Mouse (Mus musculus) lung, postnatal 25 days (tissue): ENCODE results near the gene Heca.
"Not testable (repeated sequence)": the region's sequence is repeated elsewhere in the genome, so short reads cannot be mapped to it uniquely, and the experiment has no call there.

Source experiments
- DNase-seq: peaks from one replicate; pipeline ENCODE4 v3.0.0; 2022; ENCODE audit warnings: low spot score

The Heca gene

DNA sequence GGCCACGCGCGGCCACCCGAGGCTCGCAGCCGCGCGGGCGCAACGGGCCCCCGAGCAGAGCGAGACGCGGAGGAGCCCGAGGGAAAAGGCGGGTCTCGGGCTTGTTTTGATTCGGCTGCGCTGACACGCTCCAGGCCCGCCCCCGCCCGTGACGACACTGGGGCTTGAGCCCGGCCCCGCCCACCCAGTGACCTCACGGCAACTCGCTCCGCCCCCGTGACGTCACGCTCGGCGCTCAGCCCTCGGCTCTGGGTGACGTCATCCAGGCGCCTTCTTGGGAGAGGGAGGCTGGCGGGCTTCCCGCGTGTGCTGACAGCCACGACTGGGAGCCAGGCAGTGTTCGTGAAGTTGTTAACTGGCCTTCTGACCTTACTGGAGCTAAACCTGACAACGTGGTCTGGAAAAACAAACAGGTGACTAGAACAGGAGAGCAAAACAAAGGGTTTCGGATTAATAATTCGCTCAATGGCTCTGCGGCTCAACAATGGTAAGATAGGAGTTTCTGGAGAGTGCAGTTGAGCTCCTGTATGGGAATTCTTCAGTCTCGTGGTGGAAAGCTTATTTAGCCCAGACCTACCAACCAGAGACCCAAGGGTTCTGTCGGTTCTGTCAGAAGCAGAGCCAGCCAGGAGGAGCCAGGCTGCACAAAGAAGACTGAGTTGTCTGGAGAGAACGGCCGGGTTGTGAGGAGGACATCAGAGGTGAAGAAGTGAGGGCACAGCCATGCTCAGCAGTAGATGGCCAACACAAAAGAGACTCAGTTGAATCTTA, at the start of gene Heca:
Heca (minus strand) TSS at position 108 of the 771 bp plus-strand sequence.
- DNase-seq = peak; percentile 87

DNA sequence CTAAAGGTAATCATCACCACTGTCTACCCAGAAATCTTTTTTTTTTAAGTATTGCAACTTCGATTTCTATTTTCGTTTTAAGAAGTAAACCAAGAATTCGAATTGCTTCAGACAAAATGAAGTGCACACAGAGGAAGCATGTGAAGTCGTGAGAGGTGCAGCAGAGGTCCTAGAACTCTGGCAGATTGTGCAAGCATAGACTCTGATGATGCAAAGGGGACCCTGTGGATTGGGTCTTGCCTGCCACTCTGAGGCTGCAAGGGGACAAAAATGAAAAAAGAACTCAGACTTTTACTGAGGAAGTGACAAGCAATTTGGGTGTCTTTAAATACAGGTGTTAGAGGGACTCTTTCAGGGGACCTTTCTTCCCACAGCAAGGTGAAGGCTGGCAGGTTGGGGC, 42.7 kb upstream of the Heca start:
- DNase-seq = no peak

DNA sequence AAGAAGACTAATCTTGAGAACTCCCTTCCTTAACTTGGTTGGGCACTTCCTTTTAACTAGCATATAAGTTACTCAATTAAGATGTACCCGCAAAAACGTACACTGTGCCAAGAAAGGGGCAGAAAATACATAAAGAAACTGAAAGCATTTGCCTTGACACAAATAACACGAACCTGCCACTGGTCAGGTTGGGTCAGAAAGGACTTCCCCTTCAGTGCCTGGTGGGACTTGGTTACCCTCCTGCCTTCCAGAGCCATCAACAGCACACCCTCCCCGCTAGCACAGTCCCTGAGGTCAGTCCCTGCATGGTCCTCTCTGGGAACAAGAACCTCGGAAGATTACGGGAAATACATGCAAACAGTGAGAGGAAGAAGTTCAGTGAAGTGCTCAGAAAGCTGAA, 41.3 kb upstream of the Heca start:
- DNase-seq = no peak

DNA sequence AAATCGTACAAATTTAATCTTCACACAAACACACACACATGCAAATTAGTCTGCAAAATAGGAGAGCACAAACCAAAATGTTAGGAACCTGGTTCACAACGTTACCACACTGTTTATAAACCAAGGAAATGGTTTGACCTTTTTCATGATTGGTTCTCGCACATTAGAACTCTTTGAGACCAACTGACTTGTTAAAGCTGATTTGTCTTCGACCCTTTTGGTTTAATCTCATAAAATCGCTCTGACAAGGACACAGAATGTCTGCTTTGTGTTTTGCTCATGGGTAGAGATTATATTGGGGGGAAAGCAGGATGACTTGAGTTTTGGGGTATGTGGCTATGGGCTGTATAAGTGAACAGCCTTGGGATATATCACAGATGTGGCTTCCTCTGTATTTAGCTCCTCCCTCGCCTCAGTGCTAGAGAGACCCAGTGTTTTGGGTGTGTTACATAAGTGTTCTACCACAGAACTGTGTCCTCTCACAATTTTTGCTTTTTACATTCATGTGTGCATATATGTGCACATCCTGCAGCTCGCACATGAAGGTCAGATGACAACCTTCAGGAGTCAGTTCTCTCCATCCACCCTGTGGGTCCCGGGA, 40.1 kb upstream of the Heca start:
- DNase-seq = peak; percentile 8

DNA sequence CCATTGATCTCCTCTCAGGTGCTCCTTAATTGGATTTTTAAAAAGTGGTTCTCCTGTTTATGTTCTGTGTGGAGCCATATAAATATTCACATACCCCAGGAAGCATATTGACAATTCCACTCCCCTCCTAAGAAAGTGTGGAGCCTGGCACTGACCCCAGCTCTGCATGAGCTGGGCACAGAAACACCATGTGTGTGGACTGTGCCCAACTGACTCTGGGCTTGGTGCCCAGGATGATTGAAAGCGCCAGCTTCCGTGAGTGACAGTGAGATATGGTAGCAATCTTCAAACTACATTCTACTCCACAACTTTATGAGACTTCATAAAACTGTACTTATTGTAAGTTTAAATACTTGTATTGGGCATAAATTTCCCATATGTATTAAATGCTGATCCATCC, 35.4 kb upstream of the Heca start:
- no peak for DNase-seq

DNA sequence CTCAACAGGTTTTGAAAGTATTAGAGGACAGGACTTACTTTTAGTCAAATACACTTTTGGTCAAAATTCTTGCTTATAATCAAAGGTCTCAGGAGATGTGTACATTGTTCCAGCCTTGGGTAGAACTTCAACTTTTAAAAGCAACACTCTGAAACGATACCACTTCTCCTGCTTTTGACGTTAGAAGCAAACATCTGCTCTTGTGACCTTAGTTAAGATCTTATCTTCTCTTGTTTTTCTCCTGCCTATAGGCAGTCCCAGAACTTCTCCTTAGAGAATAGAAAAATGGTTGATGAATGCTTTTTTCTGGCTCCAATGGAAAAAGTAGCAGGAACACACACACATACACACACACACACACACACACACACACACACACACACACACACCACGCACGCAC, 18.2 kb upstream of the Heca start:
- no peak for DNase-seq

DNA sequence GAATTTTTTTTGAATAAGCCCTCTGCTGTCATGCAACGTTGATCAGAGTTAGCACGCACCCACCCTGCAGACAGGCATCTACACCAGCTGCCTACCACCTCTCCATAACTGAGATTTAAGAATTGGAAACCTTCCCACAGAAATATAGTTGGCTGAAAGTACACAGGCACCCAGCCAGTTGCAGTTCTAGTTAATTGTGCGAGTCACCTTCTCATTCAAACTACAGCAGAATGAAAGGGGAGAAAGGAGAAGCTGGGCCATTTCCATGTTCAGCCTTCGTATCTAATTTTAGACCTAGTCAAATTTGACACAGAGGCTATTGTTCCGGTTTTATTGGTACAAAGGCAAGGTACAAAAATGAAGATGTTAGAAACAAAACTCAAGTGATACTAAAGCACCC, 2.9 kb upstream of the Heca start:
- no peak for DNase-seq

DNA sequence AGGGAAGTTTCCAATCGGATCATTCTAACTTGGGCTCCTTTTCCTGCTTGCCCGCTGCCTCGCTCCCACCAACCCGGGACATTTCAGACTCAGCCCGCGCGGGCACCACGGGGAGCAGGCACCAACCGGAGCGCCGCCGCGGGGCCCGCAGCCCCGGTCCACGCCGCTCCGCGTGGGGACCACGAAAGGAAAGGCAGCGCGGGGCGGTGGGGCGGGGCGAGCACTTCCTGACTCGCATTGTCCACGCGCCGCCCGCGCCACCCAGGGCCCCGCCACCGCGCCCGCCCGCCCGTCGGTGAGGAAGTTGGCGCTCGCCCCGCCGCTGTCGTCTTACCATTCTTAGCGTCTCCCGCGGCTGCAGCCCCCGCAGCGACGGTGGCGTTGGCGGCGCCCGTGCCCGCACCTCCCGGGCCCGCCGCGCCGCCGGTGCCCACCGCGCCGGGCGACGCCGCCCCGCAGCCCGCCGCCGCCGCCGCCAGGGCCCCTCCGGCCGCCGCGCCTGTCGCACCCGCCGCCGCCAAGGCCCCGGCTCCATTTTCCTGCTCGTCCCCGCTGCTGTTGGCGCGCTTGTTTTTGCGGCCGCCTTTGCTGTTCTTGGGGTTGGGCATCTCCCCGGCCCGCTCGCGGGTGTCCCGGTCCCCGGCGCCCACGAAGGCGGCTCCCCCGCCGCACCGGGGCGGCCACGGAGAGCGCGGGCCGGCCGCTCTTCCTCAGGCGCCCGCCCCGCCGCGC, 526 bp downstream of the Heca start:
- DNase-seq = peak; percentile 72

DNA sequence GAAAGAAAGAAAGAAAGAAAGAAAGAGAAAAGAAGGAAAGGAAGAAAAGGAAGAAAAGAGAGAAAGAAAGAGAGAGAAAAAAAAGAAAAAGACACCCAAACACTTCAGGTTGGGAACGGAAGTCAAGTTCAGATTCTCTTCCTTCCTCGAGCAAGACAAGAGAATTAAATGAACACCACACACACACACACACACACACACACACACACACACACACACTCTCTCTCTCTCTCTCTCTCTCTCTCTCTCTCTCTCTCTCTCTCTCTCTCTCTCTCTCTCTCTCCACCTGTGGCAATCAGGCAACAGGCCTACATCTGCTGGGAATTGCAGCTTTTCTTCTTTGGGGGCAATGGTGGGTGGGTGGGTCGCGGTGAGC, 1.1 kb downstream of the Heca start:
- DNase-seq = not testable (repeated sequence)

DNA sequence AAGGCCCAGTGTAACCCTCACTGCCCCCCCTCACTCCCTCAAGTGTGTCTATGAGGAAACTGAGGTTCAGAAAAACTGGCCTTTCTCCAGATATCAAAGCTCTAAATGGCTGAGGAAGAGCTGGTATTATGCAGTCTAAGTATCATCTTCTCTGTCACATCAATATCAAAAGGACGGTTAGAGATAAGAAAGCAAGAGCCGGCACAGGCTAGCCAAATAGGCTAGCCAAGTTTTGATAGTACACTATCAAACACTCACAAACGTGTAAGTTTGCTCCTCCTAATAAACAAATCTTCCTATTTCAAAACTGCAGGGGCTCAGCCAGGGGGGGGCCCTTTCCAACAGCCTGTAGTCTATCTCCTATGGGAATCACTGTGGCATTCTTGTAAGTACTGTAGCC, 1.8 kb downstream of the Heca start:
- no peak for DNase-seq

DNA sequence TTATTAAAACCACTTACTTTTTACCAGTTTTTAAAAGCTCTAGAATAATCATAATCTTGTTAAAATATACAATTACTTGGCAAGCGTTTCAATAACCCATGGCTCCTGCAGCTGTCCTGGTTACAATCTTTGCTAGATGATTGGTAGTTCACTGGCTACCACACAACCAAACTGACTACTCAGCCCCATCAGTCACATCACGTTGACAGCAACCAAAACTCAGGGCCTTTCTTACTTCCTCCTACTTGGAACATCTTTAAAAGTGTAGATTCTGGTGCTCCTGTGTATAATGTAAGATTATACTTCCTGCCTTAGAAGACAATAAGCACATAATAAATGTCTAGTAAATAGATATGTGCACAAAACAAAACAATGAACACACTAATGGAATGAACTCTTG, 14.2 kb downstream of the Heca start:
- DNase-seq = no peak

DNA sequence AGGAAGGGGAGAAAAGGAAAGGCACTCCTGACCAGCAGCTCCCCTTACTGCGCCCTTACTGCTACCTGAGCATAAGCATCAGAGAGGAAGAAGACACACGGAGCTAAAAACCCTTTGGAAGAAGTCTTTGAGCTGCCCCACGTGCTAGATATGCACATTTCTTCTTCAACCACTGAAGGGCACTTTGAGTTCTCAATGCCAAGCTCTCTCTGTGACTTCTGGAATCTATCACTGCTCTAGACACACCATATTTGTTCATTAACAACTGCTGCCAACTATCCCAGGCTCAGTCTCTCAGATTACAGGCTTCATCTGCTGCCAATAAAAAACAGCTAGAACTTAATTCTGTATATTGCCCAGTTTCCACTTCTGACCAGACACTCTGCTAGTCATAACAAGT, 15.7 kb downstream of the Heca start:
- DNase-seq = peak; percentile 23

DNA sequence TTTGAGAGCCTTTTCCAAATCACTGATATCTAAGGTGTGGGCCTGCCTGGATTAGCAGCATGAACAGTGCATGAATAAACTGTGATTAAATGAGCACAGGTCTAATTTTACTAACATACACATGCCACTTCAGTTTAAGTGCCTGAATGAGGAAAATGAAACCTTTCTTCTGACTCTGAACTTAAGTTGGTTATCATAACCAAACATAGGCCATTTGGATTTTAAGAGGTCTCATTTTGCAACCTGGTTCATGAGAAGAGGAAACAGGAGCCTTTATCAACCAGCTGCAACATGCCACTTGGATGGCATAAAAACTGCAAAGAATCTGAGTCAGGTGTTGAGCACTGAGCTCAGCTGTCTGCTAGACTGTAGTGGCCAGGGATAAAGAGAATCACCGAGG, 16.7 kb downstream of the Heca start:
- DNase-seq = peak; percentile 25

DNA sequence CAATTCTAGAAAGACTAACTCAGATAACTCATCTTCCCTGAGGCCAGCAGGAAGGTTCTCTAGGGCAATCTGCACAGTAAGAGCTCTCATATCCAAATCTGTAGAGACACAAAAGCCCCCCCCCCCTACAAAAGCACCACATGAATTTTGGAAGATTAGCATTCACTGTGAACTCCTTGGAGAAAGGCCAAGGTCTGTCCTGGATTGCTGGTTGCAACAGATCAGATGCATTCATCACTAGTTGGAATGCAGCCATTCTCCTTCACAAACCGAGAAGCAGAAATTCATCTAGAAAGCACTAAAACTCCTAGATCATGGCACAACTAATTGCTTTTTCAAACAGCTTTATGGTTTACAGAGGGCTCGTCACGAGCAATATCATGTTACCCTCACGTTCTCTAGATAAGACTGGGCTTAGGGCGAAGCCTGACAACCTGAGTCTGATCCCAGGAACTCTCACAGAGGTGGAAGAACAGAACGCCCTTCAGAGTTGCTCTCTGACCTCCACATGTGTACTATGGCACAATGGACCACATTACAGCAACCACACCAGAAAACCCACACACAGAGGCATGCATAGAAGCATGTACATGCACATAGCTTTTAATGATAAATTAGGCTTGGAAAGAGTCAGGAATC, 17.3 kb downstream of the Heca start:
- peak; percentile 25 for DNase-seq

DNA sequence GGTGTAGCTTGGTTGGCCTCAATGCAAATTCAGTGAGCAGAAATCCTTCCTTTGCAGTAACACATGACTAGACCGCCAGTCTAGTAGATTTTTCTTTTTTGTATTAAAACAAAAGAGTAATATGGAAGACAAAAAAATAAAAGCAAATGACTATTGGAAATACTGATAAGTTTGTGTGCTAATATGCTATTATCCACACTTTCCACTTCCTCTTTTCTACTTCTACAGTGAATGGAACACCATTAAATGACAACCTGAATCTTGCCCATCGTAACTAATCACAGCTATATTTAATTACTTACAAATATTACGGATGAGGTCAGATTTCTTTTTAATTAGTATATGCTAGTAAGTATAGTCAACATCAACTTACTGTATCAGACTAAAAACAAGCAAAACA, 22.7 kb downstream of the Heca start:
- no peak for DNase-seq

DNA sequence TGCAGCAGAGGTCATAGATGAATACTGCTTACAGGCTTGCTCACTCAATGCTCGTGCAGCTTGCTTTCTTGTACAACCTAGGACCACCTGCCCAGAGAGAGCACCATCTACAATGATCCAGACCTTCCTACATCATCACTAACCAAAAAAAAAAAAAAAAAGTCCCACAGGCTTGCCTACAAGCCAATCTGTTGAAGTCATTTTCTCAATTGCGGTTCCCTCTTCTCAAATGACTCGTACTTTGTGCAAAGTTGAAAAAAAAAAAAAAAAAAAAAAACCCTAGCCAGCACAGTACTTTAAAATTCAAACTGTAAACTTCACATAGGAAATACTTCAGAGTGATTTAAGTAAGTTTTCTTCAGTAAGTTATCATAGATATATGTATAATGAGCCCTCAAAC, 23.7 kb downstream of the Heca start:
- no peak for DNase-seq

DNA sequence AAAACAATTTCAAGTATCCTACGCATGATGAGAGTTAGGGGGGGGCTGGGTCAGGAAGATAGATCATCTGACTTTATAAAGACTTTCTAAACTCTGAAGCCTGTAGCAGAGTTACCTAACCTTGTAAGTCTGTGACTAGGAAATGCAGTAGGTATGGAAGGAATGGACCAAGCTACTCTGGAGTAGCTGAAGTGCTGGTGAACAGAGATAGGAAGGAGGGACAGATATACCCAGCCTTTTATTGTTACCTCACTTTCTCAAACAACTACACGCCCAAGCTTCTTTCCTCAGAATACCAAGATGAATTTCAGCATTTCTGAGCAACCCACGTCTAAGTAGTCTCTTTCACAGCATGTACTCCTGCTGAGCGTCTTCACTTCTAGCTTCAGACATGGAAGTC, 26.5 kb downstream of the Heca start:
- no peak for DNase-seq

DNA sequence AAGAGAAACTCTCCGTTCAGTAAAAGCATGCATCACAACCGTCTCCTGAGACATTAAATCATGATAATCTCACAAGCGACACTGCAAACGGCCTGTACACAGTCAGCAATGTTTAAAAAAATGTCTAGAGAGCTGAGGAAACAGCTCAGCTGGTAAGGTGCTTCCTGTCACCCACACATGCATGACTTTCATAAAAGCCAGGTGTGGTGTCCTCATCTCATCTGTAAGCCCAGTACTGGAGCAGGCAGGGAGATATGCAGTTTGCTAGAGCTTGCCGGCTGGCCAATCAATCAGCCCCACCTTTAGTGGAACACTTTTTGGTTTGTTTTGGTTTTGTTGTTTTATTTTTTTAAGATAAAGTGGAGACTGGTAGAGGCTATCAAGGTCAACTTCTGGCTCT, 27.9 kb downstream of the Heca start:
- DNase-seq = no peak

DNA sequence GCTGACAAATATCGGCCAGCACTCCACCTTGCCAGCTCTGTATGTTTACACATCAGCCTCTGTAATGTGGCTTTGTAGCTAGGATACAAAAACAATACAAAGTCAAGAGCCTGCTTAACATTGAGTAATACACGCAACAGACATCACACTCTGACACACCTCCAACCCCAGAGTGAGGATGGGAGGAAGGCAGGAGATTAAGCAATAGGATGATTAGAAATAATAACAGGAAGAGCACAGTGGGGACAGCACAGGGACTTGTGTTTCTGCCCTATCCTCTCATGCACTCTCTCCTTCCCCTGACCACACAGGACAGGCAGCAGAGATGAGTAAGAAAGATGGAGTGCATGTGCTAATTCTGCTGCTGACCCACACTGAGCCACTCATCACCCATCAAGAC, 28.8 kb downstream of the Heca start:
- DNase-seq = peak; percentile 67

DNA sequence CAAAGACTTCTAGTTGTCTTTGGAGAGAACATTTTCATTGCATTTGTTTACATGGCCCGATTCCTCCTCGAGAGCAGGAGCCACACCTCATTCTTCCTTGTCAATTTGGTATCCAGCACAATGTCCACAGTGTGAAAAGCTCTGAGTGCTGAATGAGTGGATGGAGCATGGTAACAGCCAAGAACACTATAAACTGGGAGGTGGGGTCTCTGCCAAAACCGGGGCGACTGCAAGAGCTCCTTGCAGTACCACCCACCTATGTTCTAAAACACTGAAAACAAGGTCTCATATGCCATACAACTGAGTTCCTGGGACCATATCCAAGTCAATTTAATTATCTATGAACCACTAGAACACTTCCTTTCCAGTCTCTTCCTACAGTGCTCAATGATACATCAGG, 39.1 kb downstream of the Heca start:
- DNase-seq = peak; percentile 15

DNA sequence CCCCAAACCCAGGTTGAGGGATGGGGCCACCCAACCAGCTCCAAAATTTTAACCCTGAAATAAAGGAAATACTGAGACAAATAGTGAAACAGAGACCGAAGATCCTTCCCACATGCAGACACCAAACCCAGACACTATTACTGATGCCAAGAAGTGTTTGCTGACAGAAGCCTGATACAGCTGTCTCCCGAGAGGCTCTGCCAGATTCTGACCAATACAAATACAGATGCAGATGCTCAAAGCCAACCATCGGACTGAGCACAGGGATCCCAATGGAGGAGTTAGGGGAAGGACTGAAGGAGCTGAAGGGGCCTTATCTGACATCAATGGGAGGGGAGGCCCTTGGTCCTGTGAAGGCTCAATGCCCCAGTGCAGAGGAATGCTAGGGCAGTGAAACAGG, 41.5 kb downstream of the Heca start:
- not testable (repeated sequence) for DNase-seq

DNA sequence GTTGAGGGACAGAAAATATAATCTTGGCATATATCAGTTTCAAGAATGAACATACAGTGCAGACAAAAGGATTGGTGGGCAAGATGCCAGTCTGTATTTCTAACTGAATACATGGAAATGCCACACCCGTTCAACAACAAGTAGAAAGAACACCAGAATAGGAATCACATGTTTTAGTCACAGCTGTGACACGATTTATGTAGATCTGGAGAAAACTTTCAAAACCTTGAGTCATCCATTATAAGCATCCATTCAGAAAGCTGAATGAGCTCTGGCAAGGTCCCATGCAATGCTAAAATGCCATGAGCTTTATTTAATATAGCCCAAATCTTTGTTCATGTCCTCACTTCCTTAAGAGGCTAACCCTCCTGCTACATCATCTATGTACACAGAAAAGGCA, 44.4 kb downstream of the Heca start:
- DNase-seq = no peak

DNA sequence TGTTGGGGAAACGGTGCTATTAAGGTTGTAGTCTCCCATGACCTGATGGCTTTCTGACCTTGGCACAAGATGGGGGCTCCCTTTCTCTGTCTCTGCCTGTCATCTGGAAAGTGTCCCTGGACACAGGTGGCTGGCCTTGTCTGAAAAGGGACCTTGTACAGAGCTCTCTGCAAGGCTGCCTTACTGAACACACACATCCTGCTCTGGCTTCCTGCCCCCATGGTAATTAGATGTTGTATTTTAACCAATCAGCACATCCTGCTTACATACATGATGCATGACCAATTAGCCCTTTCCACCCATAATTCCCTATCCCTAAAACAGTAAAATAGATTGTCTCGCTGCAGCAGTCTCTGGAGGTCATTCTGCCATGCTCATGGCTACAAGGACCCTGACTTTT, 67.1 kb downstream of the Heca start:
- no peak for DNase-seq
